Mouse (Mus musculus): ENCODE data around the gene Cpeb3.
"Not testable (repeated sequence)": the region's sequence is repeated elsewhere in the genome, so short reads cannot be mapped to it uniquely, and the experiment has no call there.

GRCm38 (mm10) chr19:37232598-37232997 is 24.2 kb upstream of the Cpeb3 start:
- not testable (repeated sequence) for TF ChIP-seq CTCF (IDR thresholded peaks at IDR 0.05; ENCODE audit: borderline replicate concordance, insufficient read depth, low read length); POLR2A (IDR thresholded peaks at IDR 0.05; ENCODE audit: low read depth, low read length)
